Mouse (Mus musculus): ENCODE results near the gene Pus3.
"Not testable (repeated sequence)": the region's sequence is repeated elsewhere in the genome, so short reads cannot be mapped to it uniquely, and the experiment has no call there.

Gene Pus3

GRCm38 (mm10) chr9:35544666-35545065, 13.7 kb upstream of the Pus3 start:
- in situ Hi-C loops (cut with MboI; ENCODE audit: low sequenced_read_pairs): no loop called here

GRCm38 (mm10) chr9:35545704-35546103, 12.7 kb upstream of the Pus3 start:
- in situ Hi-C loops (cut with MboI; ENCODE audit: low sequenced_read_pairs): no loop called here

GRCm38 (mm10) chr9:35546745-35547144, 11.7 kb upstream of the Pus3 start:
- in situ Hi-C loops (cut with MboI; ENCODE audit: low sequenced_read_pairs): no loop called here

GRCm38 (mm10) chr9:35548455-35548854, 9.9 kb upstream of the Pus3 start:
- in situ Hi-C loops (cut with MboI; ENCODE audit: low sequenced_read_pairs): no loop called here

- in situ Hi-C loops (cut with MboI; ENCODE audit: low sequenced_read_pairs): no loop called here
Observed at GRCm38 (mm10) chr9:35556494-35557102, 1.8 kb upstream of the Pus3 start.

GRCm38 (mm10) chr9:35559009-35559890, 855 bp downstream of the Pus3 start:
- in situ Hi-C loops (cut with MboI; ENCODE audit: low sequenced_read_pairs): no loop called here

- in situ Hi-C loops (cut with MboI; ENCODE audit: low sequenced_read_pairs): no loop called here
Observed at GRCm38 (mm10) chr9:35561076-35561475, 2.7 kb downstream of the Pus3 start.

DNA sequence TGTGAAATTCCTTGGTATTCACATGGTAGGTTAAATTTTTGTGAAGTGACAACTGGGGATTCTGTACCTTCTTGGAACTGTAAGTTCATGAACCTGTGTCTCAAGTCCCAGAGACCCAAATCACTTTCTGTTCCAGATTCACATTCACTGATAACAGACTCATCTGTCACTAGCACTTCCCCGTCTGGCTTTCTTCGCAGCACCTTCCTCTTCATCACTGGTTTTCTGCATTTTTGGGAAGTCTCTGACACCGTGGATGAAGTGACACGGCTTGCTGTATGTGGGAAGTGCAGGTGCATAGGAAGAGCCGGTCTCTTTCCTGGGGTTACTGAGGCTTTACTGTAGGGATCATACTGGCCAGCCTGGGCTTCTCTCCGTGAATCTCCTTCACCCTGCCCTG, 3.2 kb downstream of the Pus3 start:
- in situ Hi-C loops (cut with MboI; ENCODE audit: low sequenced_read_pairs): no loop called here

- in situ Hi-C loops (cut with MboI; ENCODE audit: low sequenced_read_pairs): no loop called here
Observed at GRCm38 (mm10) chr9:35564536-35565240, 6.3 kb downstream of the Pus3 start.

- in situ Hi-C loops (cut with MboI; ENCODE audit: low sequenced_read_pairs): no loop called here
Observed at GRCm38 (mm10) chr9:35567995-35568394, 9.6 kb downstream of the Pus3 start.

DNA sequence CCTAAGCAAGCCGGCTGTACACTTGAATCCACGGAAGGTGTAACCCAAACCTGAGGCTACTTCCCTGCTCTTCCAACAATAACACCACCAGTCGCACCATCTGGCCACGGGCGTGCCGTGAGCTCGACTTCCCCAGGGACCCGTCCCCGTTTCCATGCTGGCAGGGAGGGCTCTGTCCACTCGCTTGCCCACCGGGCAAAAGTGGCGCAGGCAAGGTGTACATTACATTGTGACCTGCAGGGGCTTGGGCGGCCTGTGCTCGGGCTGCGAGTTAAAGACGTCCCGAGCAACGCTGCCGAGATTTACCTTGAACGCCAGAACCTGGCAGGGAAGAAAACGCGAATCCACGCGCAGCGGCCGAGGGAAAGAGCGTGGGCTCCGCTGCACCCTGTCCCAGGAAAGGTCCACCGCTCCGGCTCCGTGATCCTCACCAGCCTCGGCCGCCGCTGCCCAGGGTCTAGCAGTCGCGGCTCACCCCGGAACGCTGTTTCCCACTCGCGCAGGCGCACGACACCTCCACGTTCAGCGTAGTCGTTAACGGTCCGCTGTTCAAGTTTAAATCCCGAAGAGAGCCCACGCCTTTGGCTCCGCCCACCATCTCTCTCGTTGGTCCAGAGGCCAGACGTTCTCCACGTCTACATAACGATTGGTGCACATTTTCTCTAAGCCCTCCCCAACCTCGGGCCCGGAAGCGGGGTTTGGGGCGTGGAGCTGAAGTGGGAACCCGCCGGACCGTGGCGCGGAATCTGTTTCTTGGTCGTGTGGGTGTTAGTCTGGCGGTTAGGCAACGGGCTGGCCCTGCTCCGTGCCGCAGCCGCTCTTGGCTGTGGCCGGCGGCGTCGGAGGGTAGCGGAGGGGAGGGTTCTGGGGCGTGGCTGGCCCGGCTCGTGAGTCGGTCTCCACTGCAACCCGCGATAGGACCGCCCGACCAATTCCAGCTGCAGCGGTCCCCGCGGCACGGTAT, 11.5 kb downstream of the Pus3 start, which contains the start of the genes Pate2 and Hyls1:
Gene Pate2 (plus strand): TSS at position 714 of the 964 bp plus-strand sequence.
Gene Hyls1 (minus strand): TSS at position 828 of the 964 bp plus-strand sequence.
- in situ Hi-C loops (cut with MboI; ENCODE audit: low sequenced_read_pairs): no loop called here

- in situ Hi-C loops (cut with MboI; ENCODE audit: low sequenced_read_pairs): no loop called here
Observed at GRCm38 (mm10) chr9:35570663-35571062, 12.3 kb downstream of the Pus3 start.

GRCm38 (mm10) chr9:35574416-35574815, 16.0 kb downstream of the Pus3 start:
- in situ Hi-C loops (cut with MboI; ENCODE audit: low sequenced_read_pairs): no loop called here

- in situ Hi-C loops (cut with MboI; ENCODE audit: low sequenced_read_pairs): no loop called here
Observed at GRCm38 (mm10) chr9:35587674-35588073, 29.3 kb downstream of the Pus3 start.

DNA sequence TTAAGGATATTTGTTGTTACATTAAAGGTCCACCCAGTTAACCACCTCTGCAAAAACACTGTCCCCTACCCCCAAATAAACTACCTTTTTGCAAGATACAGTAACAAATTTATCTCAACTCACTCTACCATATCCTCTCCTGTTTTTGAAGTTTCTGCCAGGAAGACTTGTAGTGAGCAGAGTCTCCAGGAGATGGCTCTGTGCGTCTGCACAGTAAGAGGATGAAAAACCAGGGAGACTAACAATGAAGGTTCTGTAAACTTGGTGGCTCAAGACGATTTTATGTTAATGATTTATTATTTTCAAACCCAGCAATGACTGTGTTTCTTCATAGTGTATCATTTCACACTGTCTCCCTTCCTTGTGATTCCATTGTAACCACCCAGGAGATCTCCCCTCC, 34.5 kb downstream of the Pus3 start:
- in situ Hi-C loops (cut with MboI; ENCODE audit: low sequenced_read_pairs): no loop called here

DNA sequence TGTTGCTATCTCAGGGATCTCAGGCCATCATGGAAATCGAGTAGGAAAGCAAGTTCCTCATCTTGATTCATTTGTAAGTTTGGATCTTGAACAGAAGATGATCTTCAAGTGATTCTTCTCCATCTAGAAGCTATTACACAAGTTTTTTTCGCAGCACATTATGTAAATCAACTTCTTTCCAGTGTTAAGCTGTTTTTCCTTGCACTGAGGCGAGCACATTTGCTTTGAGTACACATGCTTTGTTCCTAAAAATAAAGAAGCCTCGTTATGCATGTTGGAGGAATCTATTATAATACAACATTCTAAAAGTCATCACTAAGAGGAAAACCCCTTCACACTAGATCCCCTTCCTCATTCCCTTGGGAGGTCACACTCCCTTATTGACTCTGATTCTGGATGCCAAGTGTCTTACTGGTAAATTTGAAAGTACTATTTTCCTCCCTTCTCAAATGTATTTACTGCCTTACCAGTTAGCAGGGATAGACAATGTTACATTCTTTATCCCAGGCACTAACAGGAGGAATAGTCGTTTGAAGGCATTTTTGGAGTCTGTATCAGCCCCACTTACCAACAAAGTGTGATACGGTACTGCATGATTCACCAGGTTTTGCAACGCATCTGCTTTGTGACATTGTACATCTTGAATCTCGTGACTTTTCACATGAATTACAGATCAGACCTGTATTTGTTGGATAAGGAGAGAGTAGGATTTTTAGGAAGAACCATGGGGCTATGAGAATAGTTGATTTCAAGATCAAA, 49.4 kb downstream of the Pus3 start:
- in situ Hi-C loops (cut with MboI; ENCODE audit: low sequenced_read_pairs): no loop called here

GRCm38 (mm10) chr9:35611841-35612240, 53.4 kb downstream of the Pus3 start, which contains the start of gene Pate4:
Gene Pate4, minus strand, starts transcription at chr9:35611941.
- in situ Hi-C loops (cut with MboI; ENCODE audit: low sequenced_read_pairs): no loop called here

GRCm38 (mm10) chr9:35614005-35614404, 55.6 kb downstream of the Pus3 start:
- in situ Hi-C loops (cut with MboI; ENCODE audit: low sequenced_read_pairs): no loop called here

DNA sequence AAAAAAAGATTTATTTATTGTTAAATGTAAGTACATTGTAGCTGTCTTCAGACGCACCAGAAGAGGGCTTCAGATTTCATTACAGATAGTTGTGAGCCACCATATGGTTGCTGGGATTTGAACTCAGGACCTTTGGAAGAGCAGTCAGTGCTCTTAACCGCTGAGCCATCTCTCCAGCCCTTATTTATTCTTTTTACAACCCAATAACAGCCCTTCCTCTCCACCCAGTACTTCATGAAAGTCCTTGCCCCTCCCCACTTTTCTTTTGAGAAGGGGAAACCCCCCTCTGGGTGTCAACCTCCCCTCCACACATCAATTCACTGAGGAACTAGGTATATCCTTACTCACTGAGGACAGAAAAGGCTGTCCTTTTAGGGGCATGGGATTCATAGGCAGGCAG, 58.4 kb downstream of the Pus3 start:
- in situ Hi-C loops (cut with MboI; ENCODE audit: low sequenced_read_pairs): not testable (repeated sequence)

Measured in CH12F3 (cell line).